Mouse (Mus musculus) lung, embryonic 14.5 days (tissue): ENCODE data around the gene Dhdh. TPM values are rescaled to one million over a fixed set of nuclear protein-coding genes. Genes with fewer than 3 reads are reported as not detected.
A peak's percentile ranks its signal among the peaks of the same experiment; 100 is the strongest.
"Not testable (repeated sequence)": the region's sequence is repeated elsewhere in the genome, so short reads cannot be mapped to it uniquely, and the experiment has no call there.

ENCODE experiments used
- ATAC-seq: fragments of 200-750 bp; cut with Nextera tagmentation; 2 replicates; pipeline ENCODE4 v1.8.0; 2017; ENCODE audit warnings: mild to moderate bottlenecking, moderate TSS enrichment, moderate library complexity; ENCODE audit not compliant: insufficient read depth
- DNase-seq: peaks from one replicate; pipeline ENCODE4 v3.0.0-alpha.2; 2015
- H3K27ac ChIP-seq: fragments of 300-500 bp; sonication (generic); 2 replicates; pipeline ENCODE4 v1.5.1; 2014; ENCODE audit warnings: low read depth, mild to moderate bottlenecking, moderate library complexity
- H3K27me3 ChIP-seq: fragments of 300-500 bp; sonication (generic); 2 replicates; pipeline ENCODE4 v1.6.1; 2014; ENCODE audit warnings: low read length, control low read depth; ENCODE audit not compliant: insufficient read depth
- H3K36me3 ChIP-seq: fragments of 300-500 bp; sonication (generic); 2 replicates; pipeline ENCODE4 v1.6.1; 2014; ENCODE audit warnings: control low read depth; ENCODE audit not compliant: insufficient read depth
- H3K4me1 ChIP-seq: fragments of 300-500 bp; sonication (generic); 2 replicates; pipeline ENCODE4 v1.6.1; 2014; ENCODE audit warnings: antibody characterized with exemption, control low read depth; ENCODE audit not compliant: insufficient read depth
- H3K4me2 ChIP-seq: fragments of 300-500 bp; sonication (generic); 2 replicates; pipeline ENCODE4 v1.6.1; 2014; ENCODE audit warnings: mild to moderate bottlenecking
- H3K4me3 ChIP-seq: fragments of 300-500 bp; sonication (generic); 2 replicates; pipeline ENCODE4 v1.5.1; 2014; ENCODE audit warnings: low read depth, low read length
- H3K9ac ChIP-seq: fragments of 300-500 bp; sonication (generic); 2 replicates; pipeline ENCODE4 v1.6.1; 2014
- H3K9me3 ChIP-seq: fragments of 300-500 bp; sonication (generic); 2 replicates; pipeline ENCODE4 v1.6.1; 2016; ENCODE audit warnings: low read depth, low read length, control low read depth
- CTCF ChIP-seq: IDR thresholded peaks from 2 replicates; pipeline ENCODE4 v1.5.1; 2016; ENCODE audit warnings: antibody characterized with exemption, low read depth
- WGBS: fragments of 180-500 bp; shearing (Covaris S2); extraction: QIAGEN DNeasy Blood & Tissue Kit; methylation state at CpG from one replicate; pipeline ENCODE4 v1.1.7; 2014; 5-methylcytosine and 5-hydroxymethylcytosine counted together
- polyA plus RNA-seq: library from polyadenylated mRNA; unstranded; fragments of >200 nt; fragmentation: Nextera tagmentation; extraction: Ambion mirVana; gene quantifications from 2 replicates; pipeline ENCODE4 v1.2.1, GENCODE M21; 2014

The Dhdh gene
- polyA plus RNA-seq, 1 experiment from 2014 or later: 3.0 TPM

DNA sequence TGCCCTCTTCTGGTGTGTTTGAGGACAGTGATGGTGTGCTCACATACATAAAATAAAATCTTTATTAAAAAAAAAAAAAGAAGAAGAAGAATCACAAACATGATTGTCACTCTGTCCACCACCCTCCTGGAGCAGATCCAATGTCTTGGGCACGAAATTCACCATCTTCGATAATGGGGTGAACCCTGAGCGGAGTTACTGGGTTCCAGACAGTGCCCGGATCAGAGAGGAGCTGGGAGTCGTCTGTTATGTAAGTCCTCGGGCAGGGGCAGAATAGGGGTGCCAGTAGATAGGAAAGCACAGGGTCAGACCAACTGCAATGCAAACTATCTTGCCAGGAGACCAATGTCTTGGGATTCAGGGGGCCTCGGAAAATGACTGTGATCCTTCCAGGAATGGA, 32.0 kb upstream of the Dhdh start:
- ATAC-seq: no peak

GRCm38 (mm10) chr7:45519345-45520120, 30.9 kb upstream of the Dhdh start:
- H3K4me1 ChIP-seq: peaks cover 4% of the 10 kb centered on the region; the same call in 1 of the 2 replicates
- no peaks in the 10 kb centered on the region for H3K9me3 ChIP-seq
- H3K27ac ChIP-seq: no peak overlapping the region
- H3K4me2 ChIP-seq: no peak overlapping the region
- H3K27me3 ChIP-seq: no peaks in the 10 kb centered on the region
- TF ChIP-seq CTCF: no peak
- H3K4me3 ChIP-seq: no peak overlapping the region; the same call in 1 of the 2 replicates
- ATAC-seq (no peak), DNase-seq (no peak)
- 75% methylated on average over 8 of the region's 8 CpGs for WGBS
- H3K9ac ChIP-seq: no peak overlapping the region
- H3K36me3 ChIP-seq: peaks cover 17% of the 10 kb centered on the region; the same call in 1 of the 2 replicates

More for the DNA sequence above, 32.0 kb upstream of the Dhdh start:
- H3K4me2 ChIP-seq: peak overlapping the region; percentile 64; the same call in 1 of the 2 replicates
- H3K4me1 ChIP-seq: no peaks in the 10 kb centered on the region
- peaks cover 18% of the 10 kb centered on the region; the same call in 1 of the 2 replicates for H3K36me3 ChIP-seq
- H3K9ac ChIP-seq: no peak overlapping the region
- no peaks in the 10 kb centered on the region for H3K27me3 ChIP-seq
- H3K27ac ChIP-seq: no peak overlapping the region
- 87% methylated on average over 7 of the region's 7 CpGs for WGBS
- no peak overlapping the region for H3K4me3 ChIP-seq
- no peaks in the 10 kb centered on the region for H3K9me3 ChIP-seq
- TF ChIP-seq CTCF: no peak
- DNase-seq: no peak

DNA sequence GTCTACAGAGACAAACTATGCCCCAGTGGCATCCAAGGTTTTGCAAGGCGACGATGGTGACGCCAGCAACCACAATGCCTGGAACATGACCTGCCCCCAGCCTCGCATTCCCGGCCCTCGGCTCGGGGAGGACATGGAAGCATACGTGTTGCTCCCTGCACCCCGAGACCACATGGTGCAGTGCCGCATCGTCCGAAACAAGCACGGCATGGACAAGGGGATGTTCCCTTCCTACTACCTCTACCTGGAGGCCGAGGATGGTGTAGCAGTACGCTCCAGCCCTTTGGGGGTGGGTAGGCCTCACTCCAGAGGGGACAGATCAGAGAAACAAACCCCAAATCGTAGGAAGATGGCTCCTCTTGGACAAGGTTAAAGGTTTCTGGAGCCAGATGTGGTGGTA, 30.0 kb upstream of the Dhdh start:
- no peak for DNase-seq
- Histone ChIP-seq H3K27me3 (no peaks in the 10 kb centered on the region), H3K9me3 (no peaks in the 10 kb centered on the region), H3K4me1 (peaks cover 4% of the 10 kb centered on the region; the same call in 1 of the 2 replicates), H3K36me3 (peaks cover 11% of the 10 kb centered on the region; the same call in 1 of the 2 replicates), H3K4me2 (no peak overlapping the region), H3K4me3 (no peak overlapping the region), H3K9ac (no peak overlapping the region), H3K27ac (no peak overlapping the region)
- 89% methylated on average over 16 of the region's 16 CpGs for WGBS
- ATAC-seq: no peak
- TF ChIP-seq CTCF: no peak

DNA sequence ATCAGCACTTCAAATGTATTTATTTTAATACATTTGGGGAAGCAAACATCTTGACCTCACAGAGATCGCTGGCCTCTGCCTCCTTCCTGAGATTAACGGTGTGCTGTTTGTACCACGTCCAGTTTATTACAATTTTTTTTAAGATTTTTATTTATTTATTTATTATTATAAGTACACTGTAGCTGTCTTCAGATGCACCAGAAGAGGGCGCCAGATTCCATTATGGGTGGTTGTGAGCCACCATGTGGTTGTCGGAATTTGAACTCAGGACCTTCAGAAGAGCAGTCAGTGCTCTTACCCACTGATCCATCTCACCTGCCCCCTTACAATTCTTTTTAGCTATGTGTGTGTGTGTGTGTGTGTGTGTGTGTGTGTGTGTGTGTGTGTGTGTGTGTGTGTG, 28.2 kb upstream of the Dhdh start:
- not testable (repeated sequence) for H3K4me2 ChIP-seq, H3K27ac ChIP-seq, DNase-seq, H3K27me3 ChIP-seq, H3K4me3 ChIP-seq, H3K9me3 ChIP-seq, ATAC-seq, H3K36me3 ChIP-seq, H3K9ac ChIP-seq, H3K4me1 ChIP-seq
- TF ChIP-seq CTCF: peak; percentile 16; the same call in 1 of the 2 replicates
- WGBS: 67% methylated on average over 5 of the region's 5 CpGs

GRCm38 (mm10) chr7:45515436-45515835, 26.8 kb upstream of the Dhdh start:
- peak; percentile 54 for DNase-seq
- Histone ChIP-seq H3K9ac (peak overlapping the region; percentile 6; the same call in 1 of the 2 replicates), H3K4me3 (no peak overlapping the region), H3K27ac (0 out of 2 replicates have a peak overlapping the region, but pooled peaks have one; percentile 24), H3K27me3 (no peaks in the 10 kb centered on the region), H3K4me2 (peak overlapping the region; percentile 30; the same call in 1 of the 2 replicates), H3K9me3 (no peaks in the 10 kb centered on the region), H3K36me3 (no peaks in the 10 kb centered on the region), H3K4me1 (peaks cover 4% of the 10 kb centered on the region; the same call in 1 of the 2 replicates)
- WGBS: 29% methylated on average over 16 of the region's 16 CpGs
- no peak for TF ChIP-seq CTCF
- peak; percentile 42; the same call in 1 of the 2 replicates for ATAC-seq

DNA sequence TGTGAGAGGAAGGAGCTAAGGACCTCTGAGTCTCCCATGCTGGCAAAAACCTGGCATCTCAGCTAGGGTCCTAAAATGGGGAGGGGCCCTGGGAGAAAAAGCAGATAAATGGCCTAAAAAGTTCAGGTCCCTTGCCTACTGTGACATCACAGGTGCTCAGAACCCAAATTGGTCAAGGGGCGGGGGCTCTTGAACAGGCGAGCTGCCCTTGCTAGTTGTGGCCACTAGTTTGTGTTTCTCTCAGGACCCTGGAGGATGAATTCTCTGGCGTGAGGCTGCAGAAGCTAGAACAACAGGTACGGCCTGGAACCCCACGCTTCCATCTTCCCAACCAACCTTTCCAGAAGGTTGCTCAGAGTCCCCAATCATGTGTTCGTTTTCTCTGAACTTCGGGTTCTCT, 25.8 kb upstream of the Dhdh start:
- no peak overlapping the region for H3K27ac ChIP-seq

More for the DNA sequence above, 25.8 kb upstream of the Dhdh start:
- DNase-seq: no peak
- no peak overlapping the region for H3K4me2 ChIP-seq
- H3K4me1 ChIP-seq: peaks cover 4% of the 10 kb centered on the region; the same call in 1 of the 2 replicates
- H3K9ac ChIP-seq: no peak overlapping the region
- no peaks in the 10 kb centered on the region for H3K36me3 ChIP-seq
- WGBS: 82% methylated on average over 7 of the region's 7 CpGs
- TF ChIP-seq CTCF: no peak
- no peak overlapping the region for H3K4me3 ChIP-seq
- no peak for ATAC-seq
- H3K27me3 ChIP-seq: no peaks in the 10 kb centered on the region
- no peaks in the 10 kb centered on the region for H3K9me3 ChIP-seq
